Mouse (Mus musculus) right cerebral cortex, adult 2 months (tissue): ENCODE measurements at regions not wholly inside any gene's neighbourhood (a gene's known extent, or its start where the extent isn't known, plus 50 kb on each side); places are given as distances from the start of the nearest gene placed in this dataset.

Source experiments
- DNase-seq, 2 experiments: peaks; one replicate each; pipeline ENCODE4 v3.0.0; 2021 to 2022; ENCODE audit warnings: low spot score in 2 of 2

GRCm38 (mm10) chr14:48754080-48754720 lies 80.6 kb upstream of the Otx2 start:
- DNase-seq: no peak

- no peak for DNase-seq
Observed at GRCm38 (mm10) chr14:48753517-48754079, 80.0 kb upstream of the Otx2 start.

- DNase-seq: no peak
Observed at GRCm38 (mm10) chr14:48753084-48753483, 79.5 kb upstream of the Otx2 start.

GRCm38 (mm10) chr14:48752579-48752905 lies 78.9 kb upstream of the Otx2 start:
- DNase-seq: no peak

GRCm38 (mm10) chr14:48751751-48752578 lies 78.3 kb upstream of the Otx2 start:
- DNase-seq: no peak

- no peak for DNase-seq
Observed at GRCm38 (mm10) chr14:48750994-48751393, 77.4 kb upstream of the Otx2 start.

GRCm38 (mm10) chr14:48748976-48749375 lies 75.4 kb upstream of the Otx2 start:
- DNase-seq: no peak

GRCm38 (mm10) chr14:48747936-48748335 lies 74.3 kb upstream of the Otx2 start:
- no peak for DNase-seq

- no peak for DNase-seq
Observed at GRCm38 (mm10) chr14:48740942-48741602, 67.5 kb upstream of the Otx2 start.

- no peak for DNase-seq
Observed at GRCm38 (mm10) chr14:48739121-48739520, 65.5 kb upstream of the Otx2 start.

GRCm38 (mm10) chr14:48738641-48739040 lies 65.0 kb upstream of the Otx2 start:
- no peak for DNase-seq

- no peak for DNase-seq
Observed at GRCm38 (mm10) chr14:48738213-48738612, 64.6 kb upstream of the Otx2 start.

- DNase-seq: no peak
Observed at GRCm38 (mm10) chr14:48736969-48737860, 63.6 kb upstream of the Otx2 start.

- DNase-seq: no peak
Observed at GRCm38 (mm10) chr14:48736211-48736610, 62.6 kb upstream of the Otx2 start.

GRCm38 (mm10) chr14:48729996-48730395 lies 56.4 kb upstream of the Otx2 start:
- no peak for DNase-seq
